Mouse (Mus musculus) CH12.LX (cell line): Measurements from ENCODE around the gene Cep89.

ENCODE experiments used
- CTCF ChIP-seq, 2 experiments: IDR thresholded peaks in 1 of 2; conservative IDR thresholded peaks in 1 of 2; 2 replicates each; pipeline ENCODE4 v1.5.1; 2011 to 2012; ENCODE audit warnings: low read depth in 2 of 2, low read length in 2 of 2, improper control_type of control experiment in 1 of 2, inconsistent platforms in 1 of 2, mild to moderate bottlenecking in 1 of 2, moderate library complexity in 1 of 2
- ELF1 ChIP-seq: IDR thresholded peaks from 2 replicates; pipeline ENCODE4 v1.6.1; 2014; ENCODE audit warnings: low read depth, mild to moderate bottlenecking, inconsistent platforms, low read length, improper control_type of control experiment
- EP300 ChIP-seq: IDR thresholded peaks from 2 replicates; pipeline ENCODE4 v1.6.1; 2011; ENCODE audit warnings: low read length, improper control_type of control experiment
- GABPA ChIP-seq: IDR thresholded peaks from 2 replicates; pipeline ENCODE4 v1.6.1; 2012; ENCODE audit warnings: low read depth, low read length, improper control_type of control experiment, inconsistent platforms; ENCODE audit not compliant: insufficient replicate concordance
- MAFK ChIP-seq: IDR thresholded peaks from 2 replicates; pipeline ENCODE4 v1.6.1; 2011; ENCODE audit warnings: low read length, improper control_type of control experiment; ENCODE audit not compliant: insufficient replicate concordance
- MAX ChIP-seq: IDR thresholded peaks from 2 replicates; pipeline ENCODE4 v1.6.1; 2011; ENCODE audit warnings: low read length, improper control_type of control experiment
- MEF2A ChIP-seq: IDR thresholded peaks from 2 replicates; pipeline ENCODE4 v1.6.1; 2014; ENCODE audit warnings: low read depth, mild to moderate bottlenecking, inconsistent platforms, low read length, improper control_type of control experiment, borderline replicate concordance
- NELFE ChIP-seq: IDR thresholded peaks from 2 replicates; pipeline ENCODE4 v1.6.1; 2011; ENCODE audit warnings: low read depth, low read length, improper control_type of control experiment
- POLR2A ChIP-seq: IDR thresholded peaks from 2 replicates; pipeline ENCODE4 v1.6.1; 2011; ENCODE audit warnings: low read depth, mild to moderate bottlenecking, improper control_type of control experiment, low read length
- SIN3A ChIP-seq: IDR thresholded peaks from 2 replicates; pipeline ENCODE4 v1.6.1; 2012; ENCODE audit warnings: low read length, improper control_type of control experiment, inconsistent platforms
- SMC3 ChIP-seq: IDR thresholded peaks from 2 replicates; pipeline ENCODE4 v1.6.1; 2011; ENCODE audit warnings: low read depth, low read length, improper control_type of control experiment
- ZKSCAN1 ChIP-seq: IDR thresholded peaks from 2 replicates; pipeline ENCODE4 v1.6.1; 2012; ENCODE audit warnings: low read depth, inconsistent platforms, low read length, improper control_type of control experiment, borderline replicate concordance

- TF ChIP-seq CTCF (conservative IDR thresholded peaks at IDR 0.05 in 1 of 2, IDR thresholded peaks at IDR 0.05 in 1 of 2; ENCODE audit: low read depth in 2 of 2, low read length in 2 of 2), result no peak
- TF ChIP-seq POLR2A, result no peak
- no peak for TF ChIP-seq NELFE
- no peak for TF ChIP-seq MAX
- no peak for TF ChIP-seq ELF1
- TF ChIP-seq SIN3A, result no peak
- no peak for TF ChIP-seq GABPA
- no peak for TF ChIP-seq EP300
- TF ChIP-seq SMC3, result no peak
- no peak for TF ChIP-seq ZKSCAN1
- TF ChIP-seq MAFK, result peak; percentile 63; the same call in 1 of the 2 replicates
- no peak for TF ChIP-seq MEF2A
Measured at GRCm38 (mm10) chr7:35447996-35448846, 51.4 kb downstream of the Cep89 start, which contains the start of gene Slc7a9.
